Mouse (Mus musculus) bone marrow, adult 2 months (tissue): ENCODE data around the gene Slpi.

ENCODE experiments used
- CTCF ChIP-seq: fragments of 200-500 bp; IDR thresholded peaks from 2 replicates; pipeline ENCODE4 v1.5.1; 2011; ENCODE audit warnings: low read length, control low read depth; ENCODE audit not compliant: control insufficient read depth, insufficient read depth
- POLR2A ChIP-seq: fragments of 200-500 bp; IDR thresholded peaks from 2 replicates; pipeline ENCODE4 v1.6.1; 2011; ENCODE audit warnings: low read depth, mild to moderate bottlenecking, control low read depth, low read length, borderline replicate concordance; ENCODE audit not compliant: control insufficient read depth

DNA sequence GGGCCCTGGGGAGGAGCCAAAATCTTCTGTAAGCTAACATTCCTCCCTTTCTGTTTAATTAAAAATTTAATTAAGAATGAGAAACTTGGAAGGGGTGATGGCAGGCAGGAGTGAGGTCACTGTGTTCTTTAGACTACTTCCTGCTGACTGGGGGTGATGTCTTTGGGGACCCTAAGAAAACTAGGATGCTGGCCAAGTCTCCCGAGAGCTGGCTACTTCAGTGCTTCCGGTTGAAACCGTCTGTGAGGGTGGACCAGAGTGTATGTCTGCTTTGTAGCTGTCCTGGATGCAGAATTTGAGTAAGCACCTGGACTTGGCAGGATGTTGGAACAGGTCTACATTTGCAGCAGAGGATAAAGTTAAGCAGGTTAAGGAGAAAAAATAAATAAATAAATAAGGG, 21.9 kb downstream of the Slpi start:
- TF ChIP-seq POLR2A (no peak), CTCF (no peak)
